8 mouse cellular contexts compared by ENCODE assay signal in the genomic region with DNA sequence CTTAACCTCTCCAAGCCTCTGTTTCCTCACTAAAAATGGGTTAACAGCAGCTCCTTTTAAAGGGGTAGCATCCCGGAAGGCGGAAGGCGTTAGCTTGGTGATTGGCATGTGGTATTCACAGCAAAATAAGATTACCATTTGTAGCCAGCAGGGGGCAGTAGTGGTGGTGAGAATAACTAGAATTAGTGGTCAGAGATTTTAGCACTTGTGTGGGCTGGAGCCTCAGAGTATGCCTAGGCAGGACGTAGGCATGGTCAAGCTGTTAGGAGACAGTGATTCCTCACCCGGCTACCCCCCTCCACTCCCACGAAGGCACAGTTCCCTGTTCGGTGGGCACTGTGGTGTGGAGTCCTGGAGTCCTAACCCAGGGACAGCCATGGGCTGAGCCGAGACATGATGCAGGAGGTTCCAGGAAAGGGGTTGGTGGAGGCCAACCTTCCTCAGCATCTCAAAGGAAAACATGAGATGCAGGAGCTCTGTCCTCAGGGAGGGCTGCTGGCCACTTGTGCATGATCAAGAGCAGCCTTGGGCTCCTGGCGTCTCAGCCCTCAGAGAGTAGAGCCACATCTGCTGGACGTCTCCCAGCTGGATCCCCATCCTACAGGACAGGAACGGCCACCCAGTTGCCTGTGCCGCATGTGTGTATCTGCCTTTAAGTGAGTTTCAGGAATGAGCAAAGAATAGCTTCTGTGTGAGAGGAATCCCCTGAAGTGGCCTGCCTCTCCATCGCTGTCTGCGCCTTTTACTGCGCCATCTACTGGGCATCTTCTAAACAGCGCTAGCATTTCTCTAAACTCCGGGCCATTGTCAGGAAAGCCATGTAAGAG. TPM values are rescaled to one million over a fixed set of nuclear protein-coding genes. Genes with fewer than 3 reads are reported as not detected.
DNase-seq lines count a peak whose midpoint lies in the region; ATAC-seq lines count a peak whose summit lies in the region.

No protein-coding gene starts in this region.

- intact Hi-C loops in left cerebral cortex, postnatal 25 days (cut with DNase I) = loop anchor here (2.0 to 5.0 kb wide), 3 partner anchors 87 to 230 kb away; no protein-coding TSS in a partner anchor

- ATAC-seq in intestine, embryonic 16.5 days = peak; percentile 64
- ATAC-seq in midbrain, embryonic 11.5 days (ENCODE audit: low FRiP score) = peak; percentile 69

- DNase-seq in 416B (ENCODE audit: low read depth) = peak; percentile 66
- peak; percentile 50 for DNase-seq in adrenal gland, adult 8-10 months
- peak; percentile 65 for DNase-seq in embryo, embryonic 11.5 days (ENCODE audit: low read depth, low spot score)
- DNase-seq in gastrocnemius, postnatal 4 days (ENCODE audit: low spot score in 2 of 2) = peak; percentile 33 to 70
- peak; percentile 73 to 87 for DNase-seq in left cerebral cortex, postnatal 25 days (ENCODE audit: low spot score in 2 of 2)
- peak; percentile 98 for DNase-seq in midbrain, embryonic 11.5 days (ENCODE audit: low spot score, missing footprints)
- peak; percentile 73 for DNase-seq in right cerebral cortex, postnatal 4 days

- H3K27me3 ChIP-seq in intestine, embryonic 16.5 days (replicated peaks; ENCODE audit: control insufficient read depth, insufficient read depth, low read length) = no peaks in the 10 kb centered on the region
- H3K27me3 ChIP-seq in midbrain, embryonic 11.5 days (ENCODE audit: control insufficient read depth, insufficient read depth, low read length) = no peaks in the 10 kb centered on the region

- H3K9ac ChIP-seq in intestine, embryonic 16.5 days (ENCODE audit: low read depth, low read length) = no peak overlapping the region
- H3K9ac ChIP-seq in midbrain, embryonic 11.5 days (ENCODE audit: low read length) = no peak overlapping the region

- H3K36me3 ChIP-seq in intestine, embryonic 16.5 days (ENCODE audit: control insufficient read depth, insufficient read depth, low read length) = peaks cover 6% of the 10 kb centered on the region
- peaks cover 11% of the 10 kb centered on the region for H3K36me3 ChIP-seq in midbrain, embryonic 11.5 days (ENCODE audit: control insufficient read depth, insufficient read depth, low read length)

- no peak overlapping the region for H3K4me3 ChIP-seq in intestine, embryonic 16.5 days (ENCODE audit: low read length)
- no peak overlapping the region for H3K4me3 ChIP-seq in midbrain, embryonic 11.5 days (ENCODE audit: low read depth, low read length)

- H3K4me2 ChIP-seq in intestine, embryonic 16.5 days (ENCODE audit: low read depth, low read length) = no peak overlapping the region
- H3K4me2 ChIP-seq in midbrain, embryonic 11.5 days = no peak overlapping the region

- 0 out of 2 replicates have a peak, but pooled peaks cover 3% of the 10 kb centered on the region for H3K4me1 ChIP-seq in intestine, embryonic 16.5 days (ENCODE audit: control insufficient read depth, insufficient read depth, low read length)
- H3K4me1 ChIP-seq in midbrain, embryonic 11.5 days (ENCODE audit: control insufficient read depth, insufficient read depth, low read length) = peaks cover 2% of the 10 kb centered on the region; the same call in 1 of the 2 replicates

- H3K27ac ChIP-seq in intestine, embryonic 16.5 days (ENCODE audit: low read length) = no peak overlapping the region
- no peak overlapping the region; the same call in 1 of the 2 replicates for H3K27ac ChIP-seq in midbrain, embryonic 11.5 days (ENCODE audit: low read depth, low read length)

- 35% methylated on average over 17 of the region's 17 CpGs for WGBS in intestine, embryonic 16.5 days
- 41% methylated on average over 17 of the region's 17 CpGs for WGBS in midbrain, embryonic 11.5 days

- H3K9me3 ChIP-seq in intestine, embryonic 16.5 days (ENCODE audit: control insufficient read depth, low read length) = no peaks in the 10 kb centered on the region
- H3K9me3 ChIP-seq in midbrain, embryonic 11.5 days (ENCODE audit: control insufficient read depth, low read length) = no peaks in the 10 kb centered on the region

RNA-seq across cellular contexts. Expression of gene Btbd16, which starts 11.6 kb away (rescaled TPM):
- under 1 TPM in 2 of 4 experiments, not detected in 2; 0.30 to 0.55 TPM for total RNA-seq in adrenal gland, adult 8-10 months (2022)
- under 1 TPM in 1 of 2 experiments, not detected in 1; 0.10 TPM for total RNA-seq in gastrocnemius, postnatal 4 days (2021)
- polyA plus RNA-seq in intestine, embryonic 16.5 days (2015; fragmentation: Nextera tagmentation; extraction: Ambion mirVana) = 0.05 TPM in 1 of 2 replicates, not detected in the other
- total RNA-seq in left cerebral cortex, postnatal 25 days (2021) = under 1 TPM; 0.34 to 0.53 TPM
- not detected in 2 replicates for polyA plus RNA-seq in midbrain, embryonic 11.5 days (2014; fragmentation: Nextera tagmentation; extraction: Ambion mirVana)
